Mouse (Mus musculus): Measurements from ENCODE around the gene Xaf1. TPM values are rescaled to one million over a fixed set of nuclear protein-coding genes. Genes with fewer than 3 reads are reported as not detected.

Xaf1 gene
- total RNA-seq (2012; rRNA removed) (2.5 and 3.0 TPM in 2 replicates), total RNA-seq (2014; rRNA removed) (2.8 and 4.1 TPM in 2 replicates), polyA plus RNA-seq (2012; ENCODE audit: insufficient read length, low read depth) (9.6 TPM in 2 replicates)

DNA sequence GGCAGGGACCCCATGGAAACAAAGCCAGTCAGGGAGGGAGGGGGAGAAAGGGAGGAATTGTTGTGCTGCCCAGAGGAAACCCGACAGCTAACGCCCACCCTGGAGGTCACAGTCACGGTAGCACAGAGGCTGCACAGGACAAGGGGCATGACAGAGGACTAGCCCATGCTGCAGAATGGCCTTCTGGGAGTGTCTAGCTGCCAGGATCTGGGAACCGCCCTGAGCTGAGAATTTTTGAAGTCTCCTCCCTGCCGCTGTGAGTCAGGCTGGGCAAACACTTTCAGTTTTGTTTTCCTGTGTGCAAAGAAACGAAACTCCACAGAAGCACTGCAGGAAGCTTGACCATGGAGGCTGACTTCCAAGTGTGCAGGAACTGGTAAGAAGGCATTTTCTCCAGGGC is at the start of gene Xaf1:
Gene Xaf1 (plus strand): TSS at position 296 of the 400 bp plus-strand sequence.
- 0 out of 2 replicates have a peak, but pooled peaks have one; percentile 24 for TF ChIP-seq CHD2 (IDR thresholded peaks at IDR 0.05; ENCODE audit: low read length)
- no peak for TF ChIP-seq CTCF (conservative IDR thresholded peaks at IDR 0.05 in 1 of 2, IDR thresholded peaks at IDR 0.05 in 1 of 2; ENCODE audit: low read depth in 2 of 2, low read length in 2 of 2)
- TF ChIP-seq MAZ (IDR thresholded peaks at IDR 0.05; ENCODE audit: low read depth, low read length), result no peak
- TF ChIP-seq ZKSCAN1 (IDR thresholded peaks at IDR 0.05; ENCODE audit: borderline replicate concordance, low read depth, low read length), result no peak
- no peak for TF ChIP-seq RAD21 (IDR thresholded peaks at IDR 0.05; ENCODE audit: low read depth, low read length)
- TF ChIP-seq MXI1 (IDR thresholded peaks at IDR 0.05; ENCODE audit: low read depth, low read length), result peak; percentile 42; the same call in 1 of the 2 replicates
- TF ChIP-seq UBTF (IDR thresholded peaks at IDR 0.05; ENCODE audit: low read depth, low read length), result no peak
- TF ChIP-seq NELFE (IDR thresholded peaks at IDR 0.05; ENCODE audit: low read depth, low read length), result no peak; the same call in 1 of the 2 replicates
- TF ChIP-seq ZNF384 (IDR thresholded peaks at IDR 0.05; ENCODE audit: low read depth, low read length), result no peak
- TF ChIP-seq MAX (IDR thresholded peaks at IDR 0.05; ENCODE audit: low read length), result peak; percentile 54; the same call in 1 of the 2 replicates
- TF ChIP-seq ETS1 (conservative IDR thresholded peaks at IDR 0.05; ENCODE audit: low read depth, low read length), result peak; percentile 82
- peak; percentile 44 for TF ChIP-seq EP300 (IDR thresholded peaks at IDR 0.05; ENCODE audit: low read length)
- TF ChIP-seq POLR2AphosphoS2 (IDR thresholded peaks at IDR 0.05; ENCODE audit: low read depth, low read length), result no peak
- TF ChIP-seq SIN3A (IDR thresholded peaks at IDR 0.05; ENCODE audit: low read length), result peak; percentile 71
- no peak for TF ChIP-seq TCF12 (IDR thresholded peaks at IDR 0.05; ENCODE audit: low read depth, low read length)
- TF ChIP-seq BHLHE40 (IDR thresholded peaks at IDR 0.05; ENCODE audit: low read depth, low read length), result peak; percentile 23; the same call in 1 of the 2 replicates
- TF ChIP-seq ELF1 (IDR thresholded peaks at IDR 0.05; ENCODE audit: low read depth, low read length), result peak; percentile 41; the same call in 1 of the 2 replicates
- 0 out of 2 replicates have a peak, but pooled peaks have one; percentile 27 for TF ChIP-seq TBP (conservative IDR thresholded peaks at IDR 0.05; ENCODE audit: low read depth, low read length)
- peak; percentile 41; the same call in 1 of the 2 replicates for TF ChIP-seq POLR2A (IDR thresholded peaks at IDR 0.05; ENCODE audit: low read depth, low read length)
- TF ChIP-seq ZMIZ1 (IDR thresholded peaks at IDR 0.05; ENCODE audit: low read depth, low read length), result no peak
- TF ChIP-seq MYC (IDR thresholded peaks at IDR 0.05; ENCODE audit: low read depth, low read length), result no peak
- TF ChIP-seq CHD1 (IDR thresholded peaks at IDR 0.05; ENCODE audit: low read depth, low read length), result no peak
- peak; percentile 89 for TF ChIP-seq IRF4 (IDR thresholded peaks at IDR 0.05; ENCODE audit: low read depth, low read length)
- no peak for TF ChIP-seq JUN (IDR thresholded peaks at IDR 0.05; ENCODE audit: insufficient read depth, low read depth, low read length)
- Histone ChIP-seq H3K4me3 (replicated peaks in 1 of 3; ENCODE audit: low read depth in 2 of 3, low read length in 2 of 3, poor library complexity in 1 of 3) (peak within 1 kb of the TSS; percentile 40 to 59 (median 58)), H3K9ac (ENCODE audit: insufficient read depth, low read depth) (peak within 1 kb of the TSS; percentile 10), H3K27me3 (replicated peaks) (peaks cover 3% of the 10 kb centered on the region), H3K4me2 (ENCODE audit: insufficient read depth, low read depth, poor library complexity, severe bottlenecking) (peak within 1 kb of the TSS; percentile 46), H3K27ac (ENCODE audit: insufficient read depth, low read depth) (no peak within 1 kb of the TSS), H3K9me3 (replicated peaks; ENCODE audit: low read length) (no peaks in the 10 kb centered on the region), H3K36me3 (replicated peaks in 1 of 2; ENCODE audit: control insufficient read depth in 1 of 2, insufficient read depth in 1 of 2, low read length in 1 of 2) (peaks cover 0 to 23% of the 10 kb centered on the region in 2 experiments), H3K4me1 (ENCODE audit: control insufficient read depth in 1 of 2, insufficient read depth in 2 of 2) (peaks cover 8 to 29% of the 10 kb centered on the region in 2 experiments; a peak in 3 of 4 replicates), H3K79me2 (replicated peaks; ENCODE audit: control insufficient read depth, extremely low read depth, insufficient read depth, poor library complexity, severe bottlenecking) (no peaks in the 10 kb centered on the region)
- peak; percentile 72 for DNase-seq (ENCODE audit: extremely low read depth)
- in situ Hi-C loops (cut with MboI; ENCODE audit: low pct_ligation_motif_present, low pct_unique_long_range_greater_than_20kb, low sequenced_read_pairs) (no loop called here), dilution Hi-C loops (cut with MboI; ENCODE audit: extremely low pct_ligation_motif_present, extremely low pct_unique_long_range_greater_than_20kb, low sequenced_read_pairs) (no loop called here)

Measured in CH12.LX (cell line).